Mouse (Mus musculus): ENCODE results near the gene Amotl1. TPM values are rescaled to one million over a fixed set of nuclear protein-coding genes. Genes with fewer than 3 reads are reported as not detected.

Amotl1 gene
- polyA plus RNA-seq, 1 experiment from 2014 or later = 22.4 TPM

DNA sequence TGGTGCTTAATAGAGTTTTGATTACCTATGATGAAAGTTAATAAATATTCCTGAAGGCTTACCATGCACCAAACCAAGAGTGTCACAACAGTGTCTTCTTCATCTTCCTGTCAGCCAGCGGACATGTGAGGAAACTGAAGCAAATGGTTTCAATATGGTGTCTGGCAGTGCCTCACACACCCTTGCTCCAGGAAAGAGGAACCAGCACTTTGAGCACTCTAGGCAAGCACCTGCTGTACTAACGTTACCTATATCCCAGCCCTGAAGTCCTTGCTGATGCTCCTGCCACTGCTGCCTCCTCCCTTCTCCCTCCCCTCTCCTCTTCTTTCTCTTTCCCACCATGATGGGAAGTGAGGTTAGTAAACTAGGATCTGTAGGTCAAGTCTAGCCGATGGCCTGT, 80.4 kb downstream of the Amotl1 start:
- Histone ChIP-seq H3K4me2 (ENCODE audit: low read length) (no peak overlapping the region), H3K36me3 (ENCODE audit: control insufficient read depth, insufficient read depth, low read length) (peaks cover 62% of the 10 kb centered on the region), H3K9ac (ENCODE audit: low read length) (no peak overlapping the region), H3K27ac (ENCODE audit: low read depth) (no peak overlapping the region), H3K9me3 (ENCODE audit: control insufficient read depth, low read length) (no peaks in the 10 kb centered on the region), H3K27me3 (replicated peaks; ENCODE audit: control insufficient read depth, insufficient read depth, low read length) (no peaks in the 10 kb centered on the region), H3K4me3 (ENCODE audit: low read depth, low read length) (no peak overlapping the region), H3K4me1 (replicated peaks; ENCODE audit: control insufficient read depth, insufficient read depth, low read length) (no peaks in the 10 kb centered on the region)
- no peak for DNase-seq (ENCODE audit: low spot score)
- no peak for ATAC-seq (replicated peaks; ENCODE audit: low FRiP score, low TSS enrichment, low read depth)
- WGBS = 74% methylated on average over 3 of the region's 3 CpGs

DNA sequence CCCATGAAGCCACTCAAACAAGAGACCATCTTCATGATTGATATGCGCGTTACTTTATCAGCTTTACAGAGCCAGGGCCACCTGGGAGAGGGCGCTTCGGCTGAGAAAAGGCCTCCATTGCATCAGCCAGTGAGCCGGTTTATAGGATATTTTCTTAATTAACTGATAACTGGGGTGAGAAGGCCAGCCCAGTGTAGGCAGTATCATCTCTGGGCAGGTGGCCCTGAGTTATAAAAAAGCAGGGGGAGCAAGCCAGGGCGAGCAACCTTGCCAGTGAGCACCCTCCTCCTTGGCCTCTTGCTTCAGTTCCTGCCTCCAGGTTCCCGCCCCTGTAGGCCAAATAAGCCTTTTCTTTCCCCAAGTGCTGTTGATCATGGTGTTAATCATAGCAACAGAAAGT, 81.5 kb downstream of the Amotl1 start:
- Histone ChIP-seq H3K9ac (ENCODE audit: low read length) (no peak overlapping the region), H3K36me3 (ENCODE audit: control insufficient read depth, insufficient read depth, low read length) (peaks cover 59% of the 10 kb centered on the region)
- 85% methylated on average over 7 of the region's 7 CpGs for WGBS

DNA sequence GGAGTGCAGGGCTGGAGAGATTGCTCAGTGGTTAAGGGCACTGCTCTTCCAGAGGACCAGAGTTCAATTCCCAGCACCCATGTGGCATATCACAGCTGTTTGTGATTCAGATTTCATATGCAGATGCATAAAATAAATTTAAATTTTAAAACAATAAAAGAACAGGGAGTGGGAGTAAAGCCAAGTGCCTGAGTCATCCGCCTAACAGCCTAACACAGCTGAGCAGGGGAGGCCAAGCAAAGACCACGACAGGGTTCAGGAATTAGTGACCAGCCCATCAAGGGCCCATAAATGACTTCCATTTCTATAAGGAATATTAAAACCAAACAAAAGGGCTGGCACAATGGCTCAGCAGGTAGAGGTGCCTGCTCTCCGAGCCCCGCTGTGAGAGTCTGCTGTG, 84.3 kb downstream of the Amotl1 start:
- 93% methylated on average over 4 of the region's 4 CpGs for WGBS
- no peaks in the 10 kb centered on the region for H3K9me3 ChIP-seq (ENCODE audit: control insufficient read depth, low read length)
- ATAC-seq (replicated peaks; ENCODE audit: low FRiP score, low TSS enrichment, low read depth) = no peak
- no peaks in the 10 kb centered on the region for H3K27me3 ChIP-seq (replicated peaks; ENCODE audit: control insufficient read depth, insufficient read depth, low read length)
- H3K4me3 ChIP-seq (ENCODE audit: low read depth, low read length) = no peak overlapping the region
- H3K27ac ChIP-seq (ENCODE audit: low read depth) = no peak overlapping the region
- no peak overlapping the region for H3K9ac ChIP-seq (ENCODE audit: low read length)
- H3K36me3 ChIP-seq (ENCODE audit: control insufficient read depth, insufficient read depth, low read length) = peaks cover 82% of the 10 kb centered on the region
- H3K4me1 ChIP-seq (replicated peaks; ENCODE audit: control insufficient read depth, insufficient read depth, low read length) = no peaks in the 10 kb centered on the region
- H3K4me2 ChIP-seq (ENCODE audit: low read length) = no peak overlapping the region
- no peak for DNase-seq (ENCODE audit: low spot score)

More for the DNA sequence above, 81.5 kb downstream of the Amotl1 start:
- no peak for DNase-seq (ENCODE audit: low spot score)
- H3K4me2 ChIP-seq (ENCODE audit: low read length) = no peak overlapping the region
- H3K4me1 ChIP-seq (replicated peaks; ENCODE audit: control insufficient read depth, insufficient read depth, low read length) = no peaks in the 10 kb centered on the region
- H3K27me3 ChIP-seq (replicated peaks; ENCODE audit: control insufficient read depth, insufficient read depth, low read length) = no peaks in the 10 kb centered on the region
- no peak overlapping the region for H3K27ac ChIP-seq (ENCODE audit: low read depth)
- no peak overlapping the region for H3K4me3 ChIP-seq (ENCODE audit: low read depth, low read length)
- no peak for ATAC-seq (replicated peaks; ENCODE audit: low FRiP score, low TSS enrichment, low read depth)
- no peaks in the 10 kb centered on the region for H3K9me3 ChIP-seq (ENCODE audit: control insufficient read depth, low read length)

DNA sequence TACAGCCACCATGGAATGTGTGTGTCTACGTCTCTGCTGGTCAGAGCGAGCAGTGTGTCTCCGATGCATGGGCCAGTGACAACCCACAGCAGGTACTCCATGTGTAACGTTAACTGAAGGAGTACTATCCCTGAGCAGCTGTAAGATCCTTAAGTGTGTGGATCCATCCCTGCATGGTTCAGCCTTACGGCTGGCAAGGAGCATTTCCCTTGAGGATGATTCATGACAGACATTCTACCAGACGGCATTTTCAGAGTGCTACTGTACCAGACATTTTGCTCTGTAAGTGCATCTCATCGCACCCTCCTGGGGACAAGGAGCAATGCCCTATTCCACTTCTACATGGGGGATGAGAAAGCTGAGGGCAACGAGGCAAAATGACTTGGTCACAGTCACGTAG, 84.9 kb downstream of the Amotl1 start:
- WGBS = 86% methylated on average over 9 of the region's 9 CpGs
- Histone ChIP-seq H3K27me3 (replicated peaks; ENCODE audit: control insufficient read depth, insufficient read depth, low read length) (no peaks in the 10 kb centered on the region), H3K36me3 (ENCODE audit: control insufficient read depth, insufficient read depth, low read length) (peaks cover 84% of the 10 kb centered on the region), H3K4me1 (replicated peaks; ENCODE audit: control insufficient read depth, insufficient read depth, low read length) (no peaks in the 10 kb centered on the region), H3K27ac (ENCODE audit: low read depth) (no peak overlapping the region), H3K9me3 (ENCODE audit: control insufficient read depth, low read length) (no peaks in the 10 kb centered on the region), H3K4me2 (ENCODE audit: low read length) (no peak overlapping the region), H3K9ac (ENCODE audit: low read length) (no peak overlapping the region), H3K4me3 (ENCODE audit: low read depth, low read length) (no peak overlapping the region)
- ATAC-seq (replicated peaks; ENCODE audit: low FRiP score, low TSS enrichment, low read depth) (no peak), DNase-seq (ENCODE audit: low spot score) (no peak)

DNA sequence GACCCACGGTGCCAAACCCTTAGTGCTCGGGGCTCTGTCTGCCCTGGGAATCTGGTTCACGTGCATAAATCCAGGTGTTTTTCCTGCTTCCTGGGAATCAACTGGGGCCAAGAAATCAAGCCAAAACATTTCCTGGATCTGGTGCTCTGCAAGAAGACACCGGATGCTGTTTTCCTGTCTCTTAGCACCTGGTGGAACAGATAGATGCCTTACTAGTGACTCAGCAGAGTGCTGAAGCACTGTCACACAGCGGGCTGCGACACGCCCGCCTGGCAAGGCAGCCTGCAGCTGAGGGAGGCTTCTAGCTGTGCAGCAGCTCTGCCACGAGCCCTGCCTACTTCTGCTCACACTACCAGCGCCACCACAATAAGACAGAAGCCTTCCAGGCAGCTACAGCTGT, 85.4 kb downstream of the Amotl1 start:
- no peak overlapping the region for H3K9ac ChIP-seq (ENCODE audit: low read length)
- H3K27me3 ChIP-seq (replicated peaks; ENCODE audit: control insufficient read depth, insufficient read depth, low read length) = no peaks in the 10 kb centered on the region
- H3K4me2 ChIP-seq (ENCODE audit: low read length) = no peak overlapping the region
- 69% methylated on average over 10 of the region's 10 CpGs for WGBS
- H3K4me3 ChIP-seq (ENCODE audit: low read depth, low read length) = no peak overlapping the region
- H3K9me3 ChIP-seq (ENCODE audit: control insufficient read depth, low read length) = no peaks in the 10 kb centered on the region
- DNase-seq (ENCODE audit: low spot score) = no peak
- H3K4me1 ChIP-seq (replicated peaks; ENCODE audit: control insufficient read depth, insufficient read depth, low read length) = no peaks in the 10 kb centered on the region
- no peak for ATAC-seq (replicated peaks; ENCODE audit: low FRiP score, low TSS enrichment, low read depth)
- no peak overlapping the region for H3K27ac ChIP-seq (ENCODE audit: low read depth)
- peaks cover 86% of the 10 kb centered on the region for H3K36me3 ChIP-seq (ENCODE audit: control insufficient read depth, insufficient read depth, low read length)

DNA sequence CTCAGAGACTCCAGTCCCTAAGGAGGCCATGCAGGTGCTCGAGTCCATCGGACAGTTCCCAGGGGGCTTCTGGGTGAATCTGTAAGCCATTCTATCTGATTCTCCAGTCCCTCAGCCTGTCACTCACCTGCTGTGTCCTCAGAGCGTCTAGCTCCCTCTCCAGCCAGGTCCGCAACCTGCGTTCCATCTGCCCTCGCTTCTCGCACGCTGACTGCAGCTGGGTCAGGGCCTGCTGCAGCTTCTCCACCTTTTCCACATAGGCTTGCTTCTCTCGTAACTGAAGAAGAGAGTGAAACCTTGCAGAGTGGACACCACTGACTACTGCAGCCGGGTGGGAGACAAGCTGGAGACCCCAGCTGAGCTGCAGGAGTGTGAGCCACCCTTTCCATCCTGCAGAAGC, 86.5 kb downstream of the Amotl1 start:
- 94% methylated on average over 10 of the region's 10 CpGs for WGBS
- ATAC-seq (replicated peaks; ENCODE audit: low FRiP score, low TSS enrichment, low read depth) = no peak
- Histone ChIP-seq H3K4me2 (ENCODE audit: low read length) (no peak overlapping the region), H3K4me3 (ENCODE audit: low read depth, low read length) (no peak overlapping the region), H3K27me3 (replicated peaks; ENCODE audit: control insufficient read depth, insufficient read depth, low read length) (no peaks in the 10 kb centered on the region), H3K27ac (ENCODE audit: low read depth) (no peak overlapping the region), H3K36me3 (ENCODE audit: control insufficient read depth, insufficient read depth, low read length) (peaks cover 88% of the 10 kb centered on the region), H3K4me1 (replicated peaks; ENCODE audit: control insufficient read depth, insufficient read depth, low read length) (no peaks in the 10 kb centered on the region), H3K9me3 (ENCODE audit: control insufficient read depth, low read length) (no peaks in the 10 kb centered on the region), H3K9ac (ENCODE audit: low read length) (no peak overlapping the region)
- no peak for DNase-seq (ENCODE audit: low spot score)

DNA sequence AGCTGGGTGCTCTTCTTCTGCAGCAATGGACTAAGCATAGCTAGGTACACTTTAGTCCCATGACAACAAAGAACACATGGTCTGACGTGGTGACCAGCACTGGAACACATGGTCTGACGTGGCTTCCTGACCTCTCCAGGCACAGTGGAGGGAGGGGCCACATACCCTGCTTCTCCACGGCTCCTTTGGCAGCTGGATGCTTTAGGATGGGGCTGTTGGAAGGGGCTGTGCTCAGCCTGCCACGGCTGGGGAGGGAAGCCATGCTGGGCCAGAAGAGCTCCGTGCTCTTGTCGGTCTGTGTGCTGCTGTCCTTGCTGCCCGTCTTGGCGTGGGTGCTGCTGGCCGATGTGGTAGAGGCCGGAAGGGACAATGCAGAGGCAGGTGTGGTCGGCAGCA, 96.5 kb downstream of the Amotl1 start:
- 73% methylated on average over 11 of the region's 11 CpGs for WGBS
- H3K4me1 ChIP-seq (replicated peaks; ENCODE audit: control insufficient read depth, insufficient read depth, low read length) = peaks cover 6% of the 10 kb centered on the region; the same call in 1 of the 2 replicates
- H3K4me2 ChIP-seq (ENCODE audit: low read length) = no peak overlapping the region
- no peaks in the 10 kb centered on the region for H3K9me3 ChIP-seq (ENCODE audit: control insufficient read depth, low read length)
- H3K9ac ChIP-seq (ENCODE audit: low read length) = no peak overlapping the region
- H3K36me3 ChIP-seq (ENCODE audit: control insufficient read depth, insufficient read depth, low read length) = peaks cover 90% of the 10 kb centered on the region
- no peak overlapping the region for H3K4me3 ChIP-seq (ENCODE audit: low read depth, low read length)
- DNase-seq (ENCODE audit: low spot score) (no peak), ATAC-seq (replicated peaks; ENCODE audit: low FRiP score, low TSS enrichment, low read depth) (0 out of 2 replicates have a peak, but pooled peaks have one; percentile 32)
- H3K27ac ChIP-seq (ENCODE audit: low read depth) = no peak overlapping the region
- no peaks in the 10 kb centered on the region for H3K27me3 ChIP-seq (replicated peaks; ENCODE audit: control insufficient read depth, insufficient read depth, low read length)

DNA sequence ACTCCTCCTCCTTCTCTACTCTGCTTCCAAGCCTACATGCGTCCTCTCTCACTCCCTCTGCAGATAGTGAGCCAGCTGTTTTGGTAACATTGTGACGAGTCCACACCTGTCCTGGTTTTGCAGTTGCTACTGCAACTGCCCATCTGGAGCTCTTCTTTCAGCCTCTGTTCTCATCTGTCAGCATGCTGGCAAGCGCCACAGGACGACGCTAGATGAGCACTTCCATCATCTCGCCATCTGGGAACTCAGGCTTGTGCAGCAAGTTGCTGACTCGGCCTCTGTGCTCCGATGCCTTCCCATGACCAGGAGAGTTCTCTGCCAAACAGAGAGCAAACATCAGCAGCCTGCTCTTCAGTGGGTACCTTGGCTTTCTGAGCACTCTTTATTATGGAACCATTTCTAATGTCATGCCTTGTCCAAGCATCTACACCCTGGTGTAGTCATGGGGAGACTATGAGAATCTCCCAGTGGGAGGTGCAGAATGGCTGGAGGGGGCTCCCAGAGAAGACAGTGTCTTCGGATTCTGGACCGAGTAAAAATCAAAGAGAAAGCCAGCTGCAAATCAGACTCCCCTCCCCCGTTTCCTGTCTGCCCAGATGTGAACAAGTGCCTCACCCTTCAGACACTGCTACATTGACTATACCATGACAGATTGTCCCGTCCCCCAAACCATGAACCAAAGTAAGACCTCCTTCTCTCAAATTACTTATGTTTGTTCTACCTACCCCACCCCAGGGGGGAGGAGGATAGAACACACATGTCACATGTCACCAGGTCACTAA, 97.1 kb downstream of the Amotl1 start:
- peaks cover 89% of the 10 kb centered on the region for H3K36me3 ChIP-seq (ENCODE audit: control insufficient read depth, insufficient read depth, low read length)

More for the DNA sequence above, 97.1 kb downstream of the Amotl1 start:
- Histone ChIP-seq H3K27me3 (replicated peaks; ENCODE audit: control insufficient read depth, insufficient read depth, low read length) (no peaks in the 10 kb centered on the region), H3K4me3 (ENCODE audit: low read depth, low read length) (no peak overlapping the region), H3K9ac (ENCODE audit: low read length) (no peak overlapping the region), H3K9me3 (ENCODE audit: control insufficient read depth, low read length) (no peaks in the 10 kb centered on the region), H3K27ac (ENCODE audit: low read depth) (no peak overlapping the region), H3K4me1 (replicated peaks; ENCODE audit: control insufficient read depth, insufficient read depth, low read length) (peaks cover 6% of the 10 kb centered on the region; the same call in 1 of the 2 replicates), H3K4me2 (ENCODE audit: low read length) (no peak overlapping the region)
- DNase-seq (ENCODE audit: low spot score) (no peak), ATAC-seq (replicated peaks; ENCODE audit: low FRiP score, low TSS enrichment, low read depth) (no peak)
- 61% methylated on average over 12 of the region's 12 CpGs for WGBS
